Mouse (Mus musculus): Measurements from ENCODE around the gene Arhgap32.

Gene Arhgap32

GRCm38 (mm10) chr9:32192295-32193073, 76.5 kb downstream of the Arhgap32 start:
- intact Hi-C loops (cut with DNase I) = no loop called here

GRCm38 (mm10) chr9:32204450-32204990, 88.6 kb downstream of the Arhgap32 start:
- intact Hi-C loops (cut with DNase I) = no loop called here

DNA sequence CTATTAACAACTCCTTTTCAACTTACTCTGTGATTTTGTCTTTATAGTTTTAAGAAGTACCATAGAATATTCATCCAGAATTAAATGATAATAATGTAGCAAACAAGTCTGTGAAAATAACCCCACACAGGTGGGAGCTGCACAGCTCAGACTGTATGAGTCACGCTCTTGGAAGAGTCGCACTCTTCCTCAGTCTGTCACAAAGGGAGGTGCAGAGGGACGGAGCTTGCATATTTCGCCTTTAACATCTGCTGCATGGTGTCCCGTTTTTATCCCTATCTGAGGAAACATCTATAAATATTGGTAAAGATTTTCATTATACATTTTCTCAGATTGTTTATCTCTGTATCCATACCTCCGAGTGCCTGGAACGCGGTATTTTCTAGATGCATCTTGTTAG, 91.2 kb downstream of the Arhgap32 start:
- intact Hi-C loops (cut with DNase I) = no loop called here

DNA sequence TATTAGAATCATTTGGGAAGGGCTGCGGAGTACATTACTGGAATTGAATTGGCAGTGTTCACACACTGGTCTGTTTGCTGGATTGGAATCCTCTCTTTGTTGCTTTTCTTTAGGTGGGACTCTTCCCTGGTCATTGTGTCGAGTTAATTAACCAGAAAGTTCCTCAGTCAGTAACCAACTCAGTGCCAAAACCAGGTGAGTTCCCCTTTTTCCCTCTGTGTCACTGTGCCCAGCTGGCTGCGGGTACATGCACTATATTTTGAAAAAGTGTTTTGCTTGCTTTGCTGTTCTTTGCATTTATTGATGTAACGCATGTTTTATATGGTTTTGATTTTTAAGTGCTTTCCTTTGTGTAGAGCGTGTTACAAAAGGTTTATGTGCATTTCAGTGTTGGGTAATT, 92.1 kb downstream of the Arhgap32 start:
- intact Hi-C loops (cut with DNase I) = no loop called here

DNA sequence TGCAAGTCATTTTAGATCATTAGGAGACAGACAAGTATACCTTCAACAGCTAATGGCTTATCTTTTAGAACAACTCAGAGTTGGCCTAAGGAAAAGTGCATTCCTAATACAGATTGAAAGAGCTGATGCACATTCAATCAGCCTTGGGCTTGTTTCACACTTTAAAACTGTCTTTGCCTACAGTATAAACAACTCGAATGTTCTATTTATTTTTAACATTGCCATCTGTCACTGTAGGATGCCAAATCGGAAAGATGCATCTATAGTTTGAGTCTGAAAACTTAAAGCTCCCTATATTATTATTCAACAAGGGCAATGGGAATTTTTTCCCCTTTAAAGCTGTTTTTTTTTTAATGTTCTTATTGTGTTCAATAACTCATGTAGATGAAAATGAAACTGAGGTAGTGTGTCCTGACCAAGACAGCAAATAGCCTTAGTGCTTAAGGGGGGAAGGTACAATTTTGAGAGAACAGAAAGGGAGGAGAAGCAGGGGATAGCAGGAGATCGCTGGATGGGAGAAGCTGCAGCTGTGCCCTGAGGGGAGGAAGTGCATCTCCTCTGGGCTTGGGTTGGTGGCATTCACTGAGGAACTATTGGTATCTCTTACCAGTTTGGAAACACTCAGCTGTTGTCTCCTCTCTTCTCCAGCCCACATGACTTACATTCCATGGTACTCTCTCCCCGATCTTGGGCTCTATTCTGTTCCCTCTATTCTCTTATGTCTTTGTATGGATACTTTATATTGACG, 101.1 kb downstream of the Arhgap32 start:
- intact Hi-C loops (cut with DNase I) = no loop called here

GRCm38 (mm10) chr9:32219400-32219799, 103.5 kb downstream of the Arhgap32 start:
- intact Hi-C loops (cut with DNase I) = no loop called here

DNA sequence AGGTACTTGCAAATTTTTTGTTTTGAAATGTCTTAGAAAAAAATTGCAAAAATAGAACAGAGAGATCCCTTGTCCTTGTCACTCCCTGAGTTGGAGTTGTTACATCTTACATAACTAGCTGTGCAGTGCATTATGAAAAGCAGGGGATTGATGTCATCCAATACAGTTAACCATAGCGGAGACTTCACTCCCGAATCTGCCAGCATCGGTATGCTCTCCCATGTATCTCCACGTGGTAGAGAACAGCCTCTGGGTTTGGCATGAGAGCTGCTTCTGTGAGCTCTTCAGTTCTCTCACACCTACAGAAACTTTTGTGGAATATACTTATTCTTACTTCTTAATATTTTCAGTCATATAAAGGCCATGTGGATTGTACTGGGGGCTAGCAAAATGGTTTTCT, 106.2 kb downstream of the Arhgap32 start:
- intact Hi-C loops (cut with DNase I) = no loop called here

GRCm38 (mm10) chr9:32223739-32224529, 108.0 kb downstream of the Arhgap32 start:
- intact Hi-C loops (cut with DNase I) = no loop called here

- intact Hi-C loops (cut with DNase I) = no loop called here
These were observed 109.0 kb downstream of the Arhgap32 start for GRCm38 (mm10) chr9:32224937-32225336.

- intact Hi-C loops (cut with DNase I) = no loop called here
These were observed 109.6 kb downstream of the Arhgap32 start for GRCm38 (mm10) chr9:32225584-32225983.

GRCm38 (mm10) chr9:32227034-32227433, 111.1 kb downstream of the Arhgap32 start:
- intact Hi-C loops (cut with DNase I) = no loop called here

DNA sequence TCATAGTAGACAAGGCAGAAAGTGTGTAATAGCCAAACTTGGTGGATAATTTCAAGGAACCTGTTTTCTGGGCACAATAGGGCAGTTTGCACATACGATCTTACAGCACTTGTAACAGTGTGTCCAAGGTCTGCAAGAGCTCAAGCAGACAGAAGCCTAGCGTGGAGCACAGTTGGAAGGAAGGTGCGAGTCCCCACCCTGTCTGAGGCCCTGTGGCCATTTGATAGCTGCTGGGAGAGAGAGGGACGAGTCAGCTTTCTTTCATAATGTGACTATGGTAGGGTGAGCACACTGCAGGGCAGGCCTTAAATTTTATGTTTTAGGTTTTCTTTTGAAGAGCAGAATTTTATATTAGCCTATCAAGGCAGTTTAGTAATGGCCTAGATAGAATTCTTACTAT, 117.7 kb downstream of the Arhgap32 start:
- intact Hi-C loops (cut with DNase I) = no loop called here

DNA sequence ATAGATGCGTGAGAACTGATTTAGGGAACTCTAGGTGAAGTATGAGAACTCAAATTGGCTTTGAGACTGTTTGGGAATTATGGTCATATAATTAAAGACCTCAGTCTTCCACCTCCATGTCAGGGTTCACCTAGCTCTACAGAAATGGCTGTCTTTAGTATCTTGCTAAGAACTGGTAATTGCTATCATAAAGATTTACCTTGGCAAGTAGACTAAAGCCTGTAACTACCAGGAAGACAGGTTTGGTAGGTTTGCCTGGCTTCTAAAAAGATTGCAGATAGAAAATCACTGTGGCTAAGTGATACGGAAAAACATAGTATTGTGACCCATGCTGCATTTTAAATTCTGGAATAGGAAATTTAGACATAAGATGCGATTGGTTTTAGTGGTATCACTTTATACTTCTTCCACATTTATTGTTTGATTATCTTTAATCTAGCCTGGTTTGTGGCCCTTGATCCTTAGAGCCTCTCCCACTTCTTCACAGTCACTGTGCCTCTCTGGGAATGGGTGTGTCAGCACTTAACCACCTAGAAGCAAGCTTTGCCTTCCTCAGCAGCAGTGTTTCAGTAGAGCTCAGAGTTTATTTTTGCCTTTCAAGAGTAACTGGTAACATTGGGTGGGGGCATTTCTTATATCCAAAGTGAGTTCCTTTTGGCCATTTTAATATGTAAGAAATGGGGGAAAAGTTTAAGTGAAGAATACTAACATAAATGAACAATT, 119.0 kb downstream of the Arhgap32 start:
- intact Hi-C loops (cut with DNase I) = no loop called here

GRCm38 (mm10) chr9:32238899-32239298, 123.0 kb downstream of the Arhgap32 start:
- intact Hi-C loops (cut with DNase I) = no loop called here

GRCm38 (mm10) chr9:32239427-32239826, 123.5 kb downstream of the Arhgap32 start:
- intact Hi-C loops (cut with DNase I) = no loop called here

- intact Hi-C loops (cut with DNase I) = no loop called here
These were observed 124.5 kb downstream of the Arhgap32 start for GRCm38 (mm10) chr9:32240449-32240848.

- intact Hi-C loops (cut with DNase I) = no loop called here
These were observed 125.8 kb downstream of the Arhgap32 start for GRCm38 (mm10) chr9:32241637-32242199.

DNA sequence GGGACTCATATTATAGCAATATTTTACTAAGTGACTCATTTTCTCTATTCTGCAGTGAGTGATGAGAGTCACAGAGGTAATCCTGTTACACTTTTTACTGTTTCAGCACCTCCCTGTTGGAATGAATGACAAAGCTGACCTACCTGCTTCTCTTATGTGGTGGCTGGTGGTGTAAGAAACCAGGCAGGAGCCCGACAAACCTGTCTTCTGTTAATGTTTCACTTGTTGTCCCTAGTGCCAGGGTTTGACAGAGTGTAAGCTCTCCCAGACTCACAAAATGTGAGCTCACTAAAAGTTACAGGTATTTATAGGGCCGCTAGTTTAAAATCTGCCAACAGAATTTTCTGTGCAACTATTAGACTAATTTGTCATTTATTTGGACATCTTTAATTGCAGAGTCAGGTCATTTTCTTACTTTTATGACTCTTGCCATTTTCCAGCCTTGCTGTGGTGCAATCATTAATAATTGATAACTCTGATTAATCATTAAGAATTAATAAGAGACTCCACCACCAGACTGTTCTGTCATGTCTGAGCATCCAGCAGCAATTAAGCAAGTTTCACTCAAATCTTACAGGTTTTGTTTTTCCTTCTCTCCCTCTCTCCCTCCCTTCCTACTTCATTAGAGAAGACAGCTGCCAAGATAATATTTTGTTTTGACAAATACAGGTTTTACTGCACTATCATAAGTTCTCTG, 127.1 kb downstream of the Arhgap32 start:
- intact Hi-C loops (cut with DNase I) = no loop called here

GRCm38 (mm10) chr9:32245237-32245636, 129.3 kb downstream of the Arhgap32 start:
- intact Hi-C loops (cut with DNase I) = no loop called here

GRCm38 (mm10) chr9:32246123-32246716, 130.3 kb downstream of the Arhgap32 start:
- intact Hi-C loops (cut with DNase I) = no loop called here
